Mouse (Mus musculus) liver, adult 2 months (tissue): ENCODE results near the gene Snd1. TPM values are rescaled to one million over a fixed set of nuclear protein-coding genes. Genes with fewer than 3 reads are reported as not detected.

Source experiments
- DNase-seq: peaks from one replicate; pipeline ENCODE4 v3.0.0-alpha.2; 2011; ENCODE audit warnings: low read depth, low spot score; ENCODE audit errors: extremely low read depth
- H3K27ac ChIP-seq: fragments of 200-500 bp; replicated peaks from 2 replicates; pipeline ENCODE4 v1.5.1; 2012; ENCODE audit warnings: low read depth, mild to moderate bottlenecking, control low read depth, inconsistent platforms, low read length; ENCODE audit not compliant: insufficient read depth
- H3K27me3 ChIP-seq: fragments of 200-500 bp; 2 replicates; pipeline ENCODE4 v1.6.1; 2012; ENCODE audit warnings: mild to moderate bottlenecking, moderate library complexity, low read length, inconsistent platforms; ENCODE audit not compliant: control insufficient read depth, insufficient read depth
- H3K36me3 ChIP-seq: fragments of 200-500 bp; 2 replicates; pipeline ENCODE4 v1.6.1; 2012; ENCODE audit warnings: low read length, inconsistent platforms; ENCODE audit not compliant: control insufficient read depth, insufficient read depth
- H3K4me1 ChIP-seq: fragments of 200-500 bp; 2 replicates; pipeline ENCODE4 v1.6.1; 2011; ENCODE audit warnings: low read length; ENCODE audit not compliant: control insufficient read depth, insufficient read depth
- H3K4me3 ChIP-seq: fragments of 200-500 bp; 2 replicates; pipeline ENCODE4 v1.5.1; 2011; ENCODE audit warnings: low read depth, mild to moderate bottlenecking, control low read depth, low read length, moderate library complexity; ENCODE audit not compliant: insufficient read depth
- H3K79me2 ChIP-seq: fragments of 200-500 bp; 2 replicates; pipeline ENCODE4 v1.6.1; 2012; ENCODE audit warnings: inconsistent platforms, mild to moderate bottlenecking, low read length, moderate library complexity; ENCODE audit not compliant: control insufficient read depth, insufficient read depth
- H3K9ac ChIP-seq: fragments of 200-500 bp; 2 replicates; pipeline ENCODE4 v1.6.1; 2012; ENCODE audit warnings: low read depth, mild to moderate bottlenecking, control low read depth, inconsistent platforms, low read length
- CTCF ChIP-seq: fragments of 200-500 bp; IDR thresholded peaks from 2 replicates; pipeline ENCODE4 v1.5.1; 2011; ENCODE audit warnings: low read depth, low read length, control low read depth
- POLR2A ChIP-seq: fragments of 200-500 bp; IDR thresholded peaks from 2 replicates; pipeline ENCODE4 v1.6.1; 2011; ENCODE audit warnings: low read length, control low read depth; ENCODE audit not compliant: insufficient read depth; ENCODE audit errors: extremely low read depth
- WGBS: fragments of 180-500 bp; shearing (Covaris S2); methylation state at CpG from one replicate; pipeline ENCODE4 v1.1.7; 2018; 5-methylcytosine and 5-hydroxymethylcytosine counted together
- polyA plus RNA-seq: library from polyadenylated mRNA; depleted of rRNA; stranded (reverse); fragments of >200 nt; gene quantifications from 2 replicates; pipeline ENCODE4 v1.2.3, GENCODE M21; 2012
- total RNA-seq: library from RNA; depleted of rRNA; stranded (reverse); fragments of >200 nt; gene quantifications from 2 replicates; pipeline ENCODE4 v1.2.3, GENCODE M21; 2014

The Snd1 gene
- total and polyA plus RNA-seq, 2 experiments, result 64.2 to 88.6 TPM

DNA sequence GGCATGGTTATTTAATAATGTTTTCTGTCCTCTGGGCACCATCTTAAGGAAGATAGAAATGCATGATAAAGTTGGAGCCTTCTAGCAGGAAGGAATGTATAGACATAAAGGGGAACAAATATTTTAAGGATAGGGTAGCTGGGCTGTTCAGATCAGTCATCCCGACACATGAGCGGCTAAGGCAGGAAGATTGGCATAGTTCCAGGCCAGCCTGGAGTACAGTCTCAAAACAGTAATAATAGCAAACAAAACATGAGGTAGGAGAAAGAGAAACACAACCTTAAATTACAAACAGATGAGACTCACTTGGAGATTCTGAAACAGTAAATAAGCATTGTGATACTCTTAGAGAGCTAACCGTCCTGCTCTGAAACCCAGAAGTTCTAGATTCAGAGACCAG lies 276.2 kb downstream of the Snd1 start:
- H3K27ac ChIP-seq, result no peak overlapping the region
- H3K4me1 ChIP-seq, result peaks cover 6% of the 10 kb centered on the region; the same call in 1 of the 2 replicates
- DNase-seq, result no peak
- WGBS, result 71% methylated on average over 3 of the region's 3 CpGs
- peaks cover 13% of the 10 kb centered on the region for H3K36me3 ChIP-seq
- H3K9ac ChIP-seq, result no peak overlapping the region
- TF ChIP-seq POLR2A, result no peak
- no peak for TF ChIP-seq CTCF
- no peak overlapping the region for H3K4me3 ChIP-seq
- H3K79me2 ChIP-seq, result no peaks in the 10 kb centered on the region
- no peaks in the 10 kb centered on the region for H3K27me3 ChIP-seq

DNA sequence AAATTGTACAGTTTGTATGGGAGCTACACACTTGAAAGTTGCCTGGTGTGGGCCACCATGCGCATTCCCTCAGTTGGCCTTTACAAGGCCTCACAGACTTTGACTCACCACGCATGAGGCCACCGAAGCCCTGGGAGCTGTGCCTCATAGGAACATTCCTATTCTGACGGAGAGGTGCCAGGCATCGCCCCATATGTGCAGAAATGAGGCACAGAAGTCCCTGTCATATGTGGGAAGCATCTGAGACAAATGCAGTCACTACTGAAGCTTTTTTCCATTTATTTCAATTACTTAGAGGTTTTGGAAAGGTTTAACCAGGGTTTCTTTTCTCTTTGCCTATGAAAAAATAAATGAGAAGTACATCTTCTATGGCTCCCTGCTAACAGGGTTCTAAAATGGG lies 278.3 kb downstream of the Snd1 start:
- DNase-seq, result no peak
- Histone ChIP-seq H3K4me1 (peaks cover 8% of the 10 kb centered on the region), H3K27ac (no peak overlapping the region), H3K9ac (no peak overlapping the region), H3K79me2 (no peaks in the 10 kb centered on the region), H3K4me3 (no peak overlapping the region), H3K27me3 (no peaks in the 10 kb centered on the region), H3K36me3 (peaks cover 7% of the 10 kb centered on the region)
- TF ChIP-seq CTCF (no peak), POLR2A (no peak)
- WGBS, result 99% methylated on average over 5 of the region's 5 CpGs

DNA sequence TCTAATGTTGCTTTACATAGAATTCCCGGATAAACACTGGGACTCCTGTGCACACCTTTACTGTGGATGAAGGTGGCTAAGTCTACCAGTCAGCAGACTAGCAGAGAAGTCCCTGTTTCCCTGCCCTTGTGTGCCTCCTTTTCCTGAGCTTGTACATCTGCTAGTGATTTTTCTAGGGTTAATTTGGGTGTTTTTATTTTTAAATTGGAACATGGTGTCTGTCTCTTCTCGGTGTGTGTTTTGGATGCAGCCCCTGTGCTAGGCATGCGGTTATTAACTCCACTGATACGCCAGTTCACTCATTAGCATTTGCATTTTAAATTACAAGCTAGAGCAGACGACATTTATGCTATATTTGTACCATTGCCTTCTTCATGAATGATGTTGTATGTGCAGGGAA lies 278.7 kb downstream of the Snd1 start:
- H3K4me3 ChIP-seq, result no peak overlapping the region
- H3K27ac ChIP-seq, result no peak overlapping the region
- peaks cover 7% of the 10 kb centered on the region for H3K36me3 ChIP-seq
- no peak for DNase-seq
- no peaks in the 10 kb centered on the region for H3K79me2 ChIP-seq
- 98% methylated on average over 5 of the region's 5 CpGs for WGBS
- H3K4me1 ChIP-seq, result peaks cover 10% of the 10 kb centered on the region
- H3K27me3 ChIP-seq, result no peaks in the 10 kb centered on the region
- TF ChIP-seq POLR2A (no peak), CTCF (no peak)
- no peak overlapping the region for H3K9ac ChIP-seq

DNA sequence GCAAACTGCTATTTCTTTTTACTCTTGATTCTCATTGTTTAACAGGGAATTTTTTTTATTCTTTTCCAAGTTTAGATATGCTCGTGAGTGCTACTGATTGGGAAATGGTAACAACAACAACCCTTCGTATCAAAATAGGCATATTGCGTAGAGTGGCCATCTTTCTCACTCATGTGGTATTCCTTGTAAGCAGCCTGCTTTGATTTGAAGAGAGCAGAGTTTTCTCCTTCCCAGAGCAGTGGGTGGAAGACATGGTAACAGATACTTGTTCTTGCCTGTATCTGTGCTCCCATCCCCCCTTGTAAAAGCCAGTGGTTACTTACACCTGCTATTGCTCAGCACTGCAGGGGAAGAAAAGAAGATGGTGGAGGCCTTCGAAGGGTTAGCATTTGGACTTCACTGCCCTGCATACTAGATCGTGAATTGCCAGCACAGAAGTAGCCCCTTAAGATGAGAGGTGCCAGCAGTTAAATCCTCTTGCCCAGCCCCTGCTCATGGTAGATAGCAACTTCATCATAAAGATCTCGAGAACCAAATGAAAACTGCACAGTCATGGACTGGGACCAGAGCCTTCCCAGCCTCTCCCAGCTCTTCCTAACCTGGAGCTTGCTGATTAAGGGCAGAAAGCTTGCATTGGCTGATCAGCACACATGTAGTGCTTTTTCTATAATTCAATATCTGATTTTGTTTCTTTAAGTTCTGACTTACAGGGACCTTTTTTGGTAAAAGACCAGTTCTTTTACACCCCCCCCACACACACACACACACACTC lies 279.4 kb downstream of the Snd1 start:
- WGBS, result 95% methylated on average over 6 of the region's 6 CpGs
- DNase-seq, result no peak
- TF ChIP-seq POLR2A (no peak), CTCF (no peak)

DNA sequence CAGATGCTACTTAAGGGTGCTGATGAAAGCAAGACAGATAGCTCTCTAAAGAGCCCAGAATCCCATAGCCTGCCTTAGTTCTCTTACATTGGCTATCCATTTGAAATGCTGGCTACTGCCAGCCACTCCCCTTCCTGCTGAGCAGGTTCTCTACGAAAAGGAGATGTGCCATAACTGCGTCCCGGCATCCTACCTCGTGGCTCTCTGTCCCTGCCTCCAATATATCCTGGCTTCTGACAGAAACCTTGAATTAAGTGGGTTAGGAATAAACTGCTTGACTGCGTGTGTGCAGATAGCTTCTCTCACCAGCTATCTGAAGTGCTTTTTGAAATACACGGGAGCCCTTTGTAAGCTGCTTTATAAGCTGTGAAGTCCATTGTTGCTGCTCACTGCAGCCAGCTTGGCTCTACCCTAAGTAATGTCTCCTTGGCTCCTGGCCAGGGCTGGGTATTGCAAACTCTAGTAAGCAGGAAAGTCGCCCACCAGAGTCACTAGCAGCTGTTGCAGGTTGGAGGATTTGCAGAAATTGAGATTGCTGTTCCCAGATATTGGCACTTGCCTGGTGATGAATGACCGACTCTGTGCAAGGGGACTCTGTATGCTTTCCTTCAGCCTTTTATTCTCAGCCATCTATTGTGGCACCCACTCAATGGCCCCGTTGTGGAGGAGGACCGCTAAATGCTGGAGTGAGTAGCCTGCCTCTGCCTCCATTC lies 281.5 kb downstream of the Snd1 start:
- Histone ChIP-seq H3K36me3 (peaks cover 4% of the 10 kb centered on the region), H3K27ac (no peak overlapping the region), H3K4me3 (no peak overlapping the region), H3K4me1 (peaks cover 15% of the 10 kb centered on the region), H3K9ac (no peak overlapping the region), H3K79me2 (no peaks in the 10 kb centered on the region), H3K27me3 (no peaks in the 10 kb centered on the region)
- WGBS, result 89% methylated on average over 10 of the region's 10 CpGs
- TF ChIP-seq POLR2A (no peak), CTCF (no peak)
- no peak for DNase-seq

More for the DNA sequence above, 279.4 kb downstream of the Snd1 start:
- Histone ChIP-seq H3K9ac (no peak overlapping the region), H3K4me1 (peaks cover 14% of the 10 kb centered on the region), H3K79me2 (no peaks in the 10 kb centered on the region), H3K36me3 (peaks cover 7% of the 10 kb centered on the region), H3K27ac (no peak overlapping the region), H3K4me3 (no peak overlapping the region), H3K27me3 (no peaks in the 10 kb centered on the region)
